Mouse (Mus musculus): Measurements from ENCODE around the gene Simc1.

DNA sequence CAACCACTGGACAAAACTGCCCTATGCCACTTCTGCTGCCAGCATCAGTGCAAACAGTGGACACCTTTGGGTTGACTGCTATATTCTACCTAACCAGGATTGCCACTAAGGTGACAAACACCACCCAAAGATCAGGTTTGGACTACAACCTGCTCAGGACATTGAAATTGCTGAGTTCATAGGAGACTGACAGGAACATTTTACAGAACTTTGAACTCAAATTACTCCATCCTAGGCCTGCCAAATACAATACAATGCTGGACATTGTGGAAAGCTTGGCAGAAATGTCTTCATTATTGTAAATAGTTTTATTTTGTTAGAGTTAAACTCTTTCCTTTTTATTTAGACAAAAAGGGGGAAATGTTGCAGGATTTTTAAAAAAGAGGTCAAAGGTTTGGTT is 17.6 kb downstream of the Simc1 start:
- TF ChIP-seq CTCF (IDR thresholded peaks at IDR 0.05; ENCODE audit: low read depth) (no peak), EP300 (IDR thresholded peaks at IDR 0.05; ENCODE audit: low read depth) (no peak)

Measured in liver, postnatal 0 days (tissue).